Mouse (Mus musculus) layer of hippocampus, adult 2 months (tissue): ENCODE measurements at regions not wholly inside any gene's neighbourhood (a gene's known extent, or its start where the extent isn't known, plus 50 kb on each side); places are given as distances from the start of the nearest gene placed in this dataset.

Source experiments
- DNase-seq, 2 experiments: peaks; one replicate each; pipeline ENCODE4 v3.0.0; 2022; ENCODE audit warnings: low spot score in 2 of 2
- H3K27ac ChIP-seq: fragments of 200-600 bp; 2 replicates; pipeline ENCODE4 v1.8.1; 2022
- H3K4me3 ChIP-seq: fragments of 200-600 bp; 2 replicates; pipeline ENCODE4 v1.8.1; 2022; ENCODE audit warnings: mild to moderate bottlenecking
- CTCF ChIP-seq: fragments of 200-600 bp; conservative IDR thresholded peaks from 2 replicates; pipeline ENCODE4 v1.8.1; 2022; ENCODE audit warnings: antibody characterized with exemption, mild to moderate bottlenecking, moderate library complexity

GRCm38 (mm10) chr14:111553891-111554290, 121.0 kb upstream of the Slitrk5 start:
- Histone ChIP-seq H3K27ac (no peak overlapping the region), H3K4me3 (no peak overlapping the region)
- DNase-seq: no peak
- no peak for TF ChIP-seq CTCF

GRCm38 (mm10) chr14:111569331-111569839, 105.5 kb upstream of the Slitrk5 start:
- Histone ChIP-seq H3K4me3 (no peak overlapping the region), H3K27ac (no peak overlapping the region)
- no peak for TF ChIP-seq CTCF
- DNase-seq: no peak

- H3K4me3 ChIP-seq: no peak overlapping the region
- H3K27ac ChIP-seq: no peak overlapping the region
- no peak for DNase-seq
- TF ChIP-seq CTCF: no peak
These were observed 97.4 kb upstream of the Slitrk5 start for GRCm38 (mm10) chr14:111577470-111577869.

- peak in 1 of 2 experiments; percentile 18 for DNase-seq
- Histone ChIP-seq H3K27ac (peak overlapping the region; percentile 36; the same call in 1 of the 2 replicates), H3K4me3 (no peak overlapping the region)
- TF ChIP-seq CTCF: peak; percentile 80
These were observed 91.8 kb upstream of the Slitrk5 start for GRCm38 (mm10) chr14:111583076-111583475.

GRCm38 (mm10) chr14:111616824-111617223, 58.1 kb upstream of the Slitrk5 start:
- Histone ChIP-seq H3K4me3 (no peak overlapping the region), H3K27ac (no peak overlapping the region; the same call in 1 of the 2 replicates)
- TF ChIP-seq CTCF: no peak
- no peak for DNase-seq

GRCm38 (mm10) chr14:111620821-111621220, 54.1 kb upstream of the Slitrk5 start:
- Histone ChIP-seq H3K27ac (peak overlapping the region; percentile 70), H3K4me3 (no peak overlapping the region)
- peak; percentile 23 to 65 for DNase-seq
- no peak for TF ChIP-seq CTCF
